Mouse (Mus musculus) lung, postnatal 0 days (tissue): Measurements from ENCODE around the gene Dhrs11.

Experiments
- CTCF ChIP-seq: IDR thresholded peaks from 2 replicates; pipeline ENCODE4 v1.5.1; 2016; ENCODE audit warnings: antibody characterized with exemption, mild to moderate bottlenecking
- EP300 ChIP-seq: IDR thresholded peaks from 2 replicates; pipeline ENCODE4 v1.6.1; 2016; ENCODE audit warnings: antibody characterized with exemption, mild to moderate bottlenecking, control low read depth

- TF ChIP-seq CTCF (no peak), EP300 (no peak)
These were observed 53.2 kb downstream of the Dhrs11 start for GRCm38 (mm10) chr11:84775560-84775959.
